Mouse (Mus musculus) gastrocnemius, postnatal 14 days (tissue): Measurements from ENCODE around the gene Nepn. TPM values are rescaled to one million over a fixed set of nuclear protein-coding genes. Genes with fewer than 3 reads are reported as not detected.
"Not testable (repeated sequence)": the region's sequence is repeated elsewhere in the genome, so short reads cannot be mapped to it uniquely, and the experiment has no call there.

ENCODE experiments used
- DNase-seq: peaks from one replicate; pipeline ENCODE4 v3.0.0; 2021; ENCODE audit warnings: mixed read lengths
- intact Hi-C: fragments of 180-260 bp; cut with DNase I; formaldehyde crosslinking; loops from one replicate; pipeline ENCODE4 v1.15.1; 2025; ENCODE audit warnings: low total_unique reads
- long read RNA-seq, 2 experiments: library from polyadenylated mRNA; stranded (forward); transcript quantifications; one replicate each; pipeline ENCODE4 v2.0.0; 2021
- total RNA-seq, 2 experiments: library from RNA; stranded (reverse); gene quantifications; 2 replicates each; pipeline ENCODE4 v1.2.3; 2021

Gene Nepn
- not detected for total RNA-seq
- long read RNA-seq, experiment 1, partial matches to known transcripts: 0 of 1 reads
- long read RNA-seq, experiment 1, other reads (novel, unspliced or antisense): 0 of 1 reads
- long read RNA-seq, experiment 2, partial matches to known transcripts: 0 of 1 reads
- long read RNA-seq, experiment 2, other reads (novel, unspliced or antisense): 0 of 1 reads

GRCm38 (mm10) chr10:52388922-52389430, at the start of gene Nepn:
Gene Nepn, plus strand, starts transcription at chr10:52388972.
- no peak for DNase-seq
- intact Hi-C loops: loop anchor here (5.0 to 10.0 kb wide), 2 partner anchors 172 to 284 kb away; no protein-coding TSS in a partner anchor

- DNase-seq, intact Hi-C loops: not testable (repeated sequence)
These were observed 45.4 kb upstream of the Nepn start for GRCm38 (mm10) chr10:52343324-52343723.

- DNase-seq: no peak
- intact Hi-C loops: no loop called here
These were observed 35.6 kb upstream of the Nepn start for GRCm38 (mm10) chr10:52353184-52353583.

- intact Hi-C loops: no loop called here
- no peak for DNase-seq
These were observed 30.3 kb upstream of the Nepn start, which contains the start of gene Gm26741 for GRCm38 (mm10) chr10:52358467-52358866. Gene Gm26741, plus strand, starts transcription at chr10:52358767.

GRCm38 (mm10) chr10:52360241-52360735, 28.5 kb upstream of the Nepn start:
- intact Hi-C loops: no loop called here

GRCm38 (mm10) chr10:52360862-52361609, 27.7 kb upstream of the Nepn start:
- no peak for DNase-seq
- intact Hi-C loops: no loop called here

More at GRCm38 (mm10) chr10:52360241-52360735, 28.5 kb upstream of the Nepn start:
- no peak for DNase-seq

- no peak for DNase-seq
- intact Hi-C loops: no loop called here
These were observed 20.4 kb upstream of the Nepn start for GRCm38 (mm10) chr10:52368376-52368775.

- DNase-seq: no peak
- intact Hi-C loops: no loop called here
These were observed 14.9 kb upstream of the Nepn start for GRCm38 (mm10) chr10:52373834-52374233.

GRCm38 (mm10) chr10:52374651-52375050, 14.1 kb upstream of the Nepn start:
- no peak for DNase-seq
- intact Hi-C loops: no loop called here

GRCm38 (mm10) chr10:52376422-52376821, 12.3 kb upstream of the Nepn start:
- intact Hi-C loops: no loop called here
- no peak for DNase-seq

GRCm38 (mm10) chr10:52377813-52378212, 11.0 kb upstream of the Nepn start:
- intact Hi-C loops: no loop called here
- DNase-seq: no peak

GRCm38 (mm10) chr10:52381321-52381801, 7.4 kb upstream of the Nepn start:
- DNase-seq: no peak
- intact Hi-C loops: loop anchor here (10.0 kb wide), 1 partner anchor 277 kb away; no protein-coding TSS in a partner anchor

- intact Hi-C loops: loop anchor here (10.0 kb wide), 1 partner anchor 277 kb away; no protein-coding TSS in a partner anchor
- DNase-seq: peak; percentile 98
These were observed 6.8 kb upstream of the Nepn start, which contains the start of gene Gopc for GRCm38 (mm10) chr10:52381845-52382591. Gene Gopc, minus strand, starts transcription at chr10:52382124.

GRCm38 (mm10) chr10:52383022-52383421, 5.8 kb upstream of the Nepn start:
- no peak for DNase-seq
- intact Hi-C loops: loop anchor here (10.0 kb wide), 1 partner anchor 278 kb away; no protein-coding TSS in a partner anchor

- intact Hi-C loops: loop anchor here (10.0 kb wide), 1 partner anchor 279 kb away; no protein-coding TSS in a partner anchor
- DNase-seq: no peak
These were observed 5.2 kb upstream of the Nepn start for GRCm38 (mm10) chr10:52383522-52383921.

- DNase-seq: peak; percentile 29
- intact Hi-C loops: loop anchor here (5.0 to 10.0 kb wide), 2 partner anchors 168 to 280 kb away; no protein-coding TSS in a partner anchor
These were observed 3.8 kb upstream of the Nepn start for GRCm38 (mm10) chr10:52384823-52385610.

GRCm38 (mm10) chr10:52387192-52387591, 1.6 kb upstream of the Nepn start:
- no peak for DNase-seq
- intact Hi-C loops: loop anchor here (5.0 to 10.0 kb wide), 2 partner anchors 170 to 282 kb away; no protein-coding TSS in a partner anchor

GRCm38 (mm10) chr10:52389438-52389837, 666 bp downstream of the Nepn start:
- DNase-seq: no peak
- intact Hi-C loops: loop anchor here (5.0 to 10.0 kb wide), 2 partner anchors 172 to 285 kb away; no protein-coding TSS in a partner anchor
